8 mouse cellular contexts compared by ENCODE assay signal in genomic region chr5:64802795-64803719, GRCm38 (mm10). TPM values are rescaled to one million over a fixed set of nuclear protein-coding genes. Genes with fewer than 3 reads are reported as not detected.
DNase-seq lines count a peak whose midpoint lies in the region; ATAC-seq and TF ChIP-seq lines count a peak whose summit lies in the region.

Klf3 (plus strand) TSS chr5:64803388.

- peak within 1 kb of the TSS; percentile 97 for H3K9ac ChIP-seq in heart, embryonic 13.5 days
- peak within 1 kb of the TSS; percentile 99 for H3K9ac ChIP-seq in kidney, postnatal 0 days (ENCODE audit: low read depth, low read length)
- H3K9ac ChIP-seq in liver, embryonic 13.5 days = peak within 1 kb of the TSS; percentile 98
- peak within 1 kb of the TSS; percentile 98 for H3K9ac ChIP-seq in stomach, embryonic 15.5 days

- H3K4me2 ChIP-seq in heart, embryonic 13.5 days = peak within 1 kb of the TSS; percentile 89
- peak within 1 kb of the TSS; percentile 67 for H3K4me2 ChIP-seq in kidney, postnatal 0 days (ENCODE audit: low read length)
- peak within 1 kb of the TSS; percentile 93 for H3K4me2 ChIP-seq in liver, embryonic 13.5 days
- H3K4me2 ChIP-seq in stomach, embryonic 15.5 days = peak within 1 kb of the TSS; percentile 71

- H3K9me3 ChIP-seq in heart, embryonic 13.5 days = peaks cover 9% of the 10 kb centered on the region
- no peaks in the 10 kb centered on the region; the same call in 1 of the 2 replicates for H3K9me3 ChIP-seq in kidney, postnatal 0 days (replicated peaks; ENCODE audit: low read length)
- no peaks in the 10 kb centered on the region; the same call in 1 of the 2 replicates for H3K9me3 ChIP-seq in liver, embryonic 13.5 days (replicated peaks)
- no peaks in the 10 kb centered on the region for H3K9me3 ChIP-seq in stomach, embryonic 15.5 days

- H3K4me3 ChIP-seq in brown adipose tissue, adult 24 weeks (ENCODE audit: insufficient read depth, low read depth, low read length) = peak within 1 kb of the TSS; percentile 100
- peak within 1 kb of the TSS; percentile 80 for H3K4me3 ChIP-seq in heart, embryonic 13.5 days
- H3K4me3 ChIP-seq in kidney, postnatal 0 days (replicated peaks; ENCODE audit: low read depth, low read length) = peak within 1 kb of the TSS; percentile 96
- peak within 1 kb of the TSS; percentile 95 for H3K4me3 ChIP-seq in liver, embryonic 13.5 days (replicated peaks)
- H3K4me3 ChIP-seq in stomach, embryonic 15.5 days (replicated peaks) = peak within 1 kb of the TSS; percentile 92

- H3K4me1 ChIP-seq in brown adipose tissue, adult 24 weeks (ENCODE audit: control insufficient read depth, insufficient read depth, insufficient read length, low read length) = peaks cover 3% of the 10 kb centered on the region
- H3K4me1 ChIP-seq in heart, embryonic 13.5 days = peaks cover 39% of the 10 kb centered on the region
- peaks cover 12% of the 10 kb centered on the region; the same call in 1 of the 2 replicates for H3K4me1 ChIP-seq in kidney, postnatal 0 days (replicated peaks; ENCODE audit: insufficient read depth, low read length)
- H3K4me1 ChIP-seq in liver, embryonic 13.5 days (replicated peaks) = peaks cover 59% of the 10 kb centered on the region
- H3K4me1 ChIP-seq in stomach, embryonic 15.5 days = 0 out of 2 replicates have a peak, but pooled peaks cover 10% of the 10 kb centered on the region

- TF ChIP-seq CTCF in kidney, postnatal 0 days (IDR thresholded peaks at IDR 0.05; ENCODE audit: low read depth) = 0 out of 2 replicates have a peak, but pooled peaks have one; percentile 43

- peak; percentile 82 for ATAC-seq in erythroid progenitor cell, adult 5-6 weeks (replicated peaks; ENCODE audit: low FRiP score, poor library complexity, severe bottlenecking)
- peak; percentile 93 for ATAC-seq in heart, embryonic 13.5 days (ENCODE audit: extremely low read depth, insufficient number of reproducible peaks, low FRiP score, low TSS enrichment)
- peak; percentile 97 for ATAC-seq in kidney, postnatal 0 days (replicated peaks; ENCODE audit: low FRiP score, low read depth)
- ATAC-seq in liver, embryonic 13.5 days (ENCODE audit: low read depth) = peak; percentile 93
- peak; percentile 97 for ATAC-seq in stomach, embryonic 15.5 days (ENCODE audit: insufficient read depth, low FRiP score, low read depth)

- 1% methylated on average over 76 of the region's 116 CpGs for WGBS in heart, embryonic 13.5 days
- under 1% methylated on average over 89 of the region's 116 CpGs for WGBS in kidney, postnatal 0 days
- WGBS in liver, embryonic 13.5 days (ENCODE audit: insufficient replicate concordance) = under 1% methylated on average over 88 of the region's 116 CpGs
- WGBS in stomach, embryonic 15.5 days = under 1% methylated on average over 86 of the region's 116 CpGs

- no peaks in the 10 kb centered on the region; the same call in 1 of the 2 replicates for H3K36me3 ChIP-seq in heart, embryonic 13.5 days
- H3K36me3 ChIP-seq in kidney, postnatal 0 days (ENCODE audit: insufficient read depth, low read length) = no peaks in the 10 kb centered on the region
- peaks cover 7% of the 10 kb centered on the region; the same call in 1 of the 2 replicates for H3K36me3 ChIP-seq in liver, embryonic 13.5 days
- no peaks in the 10 kb centered on the region for H3K36me3 ChIP-seq in stomach, embryonic 15.5 days

- no peaks in the 10 kb centered on the region for H3K27me3 ChIP-seq in heart, embryonic 13.5 days (replicated peaks)
- H3K27me3 ChIP-seq in kidney, postnatal 0 days (ENCODE audit: insufficient read depth, low read length) = no peaks in the 10 kb centered on the region
- H3K27me3 ChIP-seq in liver, embryonic 13.5 days = peaks cover 19% of the 10 kb centered on the region
- H3K27me3 ChIP-seq in stomach, embryonic 15.5 days (replicated peaks) = no peaks in the 10 kb centered on the region

- peak within 1 kb of the TSS; percentile 99 for H3K27ac ChIP-seq in brown adipose tissue, adult 24 weeks (replicated peaks; ENCODE audit: low read depth, low read length)
- H3K27ac ChIP-seq in heart, embryonic 13.5 days (replicated peaks) = peak within 1 kb of the TSS; percentile 99
- peak within 1 kb of the TSS; percentile 100 for H3K27ac ChIP-seq in kidney, postnatal 0 days
- peak within 1 kb of the TSS; percentile 97 for H3K27ac ChIP-seq in liver, embryonic 13.5 days
- H3K27ac ChIP-seq in stomach, embryonic 15.5 days = peak within 1 kb of the TSS; percentile 99

- DNase-seq in CD4-positive, CD25-positive, alpha-beta regulatory T cell, adult 2 months (ENCODE audit: low read depth, low spot score) = peak; percentile 91
- DNase-seq in kidney, postnatal 0 days (ENCODE audit: low spot score) = peak; percentile 96
- peak; percentile 94 for DNase-seq in liver, embryonic 13.5 days
- peak; percentile 84 to 88 for DNase-seq in natural killer cell, adult 2 months (ENCODE audit: low spot score in 2 of 2)

RNA-seq across cellular contexts. Expression of gene Klf3, which starts in this region (rescaled TPM):
- 23.1 and 33.5 TPM in 2 replicates for polyA plus RNA-seq in brown adipose tissue, adult 24 weeks (2012; ENCODE audit: insufficient read depth, insufficient read length, missing spikeins)
- 583 and 622 TPM in 2 replicates for total RNA-seq in erythroid progenitor cell, adult 5-6 weeks (2015; ENCODE audit: low replicate concordance)
- total RNA-seq in erythroid progenitor cell, adult 5-6 weeks (2017; ENCODE audit: low replicate concordance) = 406 and 427 TPM in 2 replicates
- polyA plus RNA-seq in heart, embryonic 13.5 days (2015; fragmentation: Nextera tagmentation; extraction: Ambion mirVana) = 49.8 TPM in 2 replicates
- 60.6 and 65.6 TPM in 2 replicates for polyA plus RNA-seq in kidney, postnatal 0 days (2015; fragmentation: Nextera tagmentation; extraction: Ambion mirVana)
- polyA plus RNA-seq in liver, embryonic 13.5 days (2015; fragmentation: Nextera tagmentation; extraction: Ambion mirVana) = 73.2 and 78.4 TPM in 2 replicates
- 103 and 104 TPM in 2 replicates for polyA plus RNA-seq in stomach, embryonic 15.5 days (2015; fragmentation: Nextera tagmentation; extraction: Ambion mirVana)

Comparison
In these comparisons a context has a peak if more than half of its experiments do, and no peak if none do; other contexts are left out.
1. Peak in every context shown above with its lines: DNase-seq, ATAC-seq, H3K4me3 ChIP-seq and H3K27ac ChIP-seq.